Mouse (Mus musculus): ENCODE data around the gene Hist3h2a. TPM values are rescaled to one million over a fixed set of nuclear protein-coding genes. Genes with fewer than 3 reads are reported as not detected.

Hist3h2a gene
- total RNA-seq, 2 experiments from 2014 or later: 10.5 to 11.3 TPM

DNA sequence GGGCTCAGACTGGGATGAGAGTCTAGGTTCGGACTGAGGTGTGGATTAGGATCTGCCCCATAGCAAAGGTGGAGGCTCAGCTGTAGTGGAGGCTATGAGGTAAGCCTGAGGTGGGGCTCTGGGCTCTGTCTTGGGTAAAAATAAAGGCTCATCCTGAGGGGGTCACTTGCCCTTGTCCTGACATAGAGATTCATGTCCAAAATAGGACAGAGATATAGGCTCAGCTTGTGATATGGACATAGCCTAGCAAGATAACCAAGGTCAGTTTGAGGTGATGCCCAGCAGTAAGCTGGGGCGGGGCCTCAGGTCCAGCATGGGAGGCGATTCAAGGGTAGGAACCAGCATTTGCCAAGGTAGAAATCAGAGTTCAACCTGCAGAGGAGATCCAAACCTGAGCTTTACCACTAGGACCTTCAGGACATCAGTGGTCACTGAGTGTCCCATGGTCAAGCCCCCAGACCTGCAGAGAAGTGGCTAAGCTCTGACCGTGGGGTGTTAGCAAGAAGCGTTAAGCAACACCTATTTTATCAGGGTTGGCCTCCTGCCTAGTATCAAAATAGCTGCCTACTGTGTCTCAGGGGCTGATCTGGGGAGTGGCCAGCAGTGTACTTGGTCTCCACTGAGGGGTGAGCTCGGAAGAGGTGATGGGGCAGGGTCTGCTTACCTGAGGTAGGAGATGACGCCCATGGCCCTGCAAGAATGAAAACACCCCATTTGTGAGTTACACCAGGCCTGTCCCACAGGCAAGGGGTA, 48.0 kb downstream of the Hist3h2a start:
- Histone ChIP-seq H3K27ac (no peak overlapping the region), H3K4me3 (no peak overlapping the region)
- intact Hi-C loops (cut with DNase I): no loop called here
- TF ChIP-seq CTCF (IDR thresholded peaks at IDR 0.05): no peak
- no peak for DNase-seq

Small RNAs within 50 kb of the gene (microRNA-seq; reads per million reads assigned to microRNA genes)
- not detected for gene Gm44313

Other genes with a start within 250 kb of the Hist3h2a start
- gene Olfr318, start 230.7 kb upstream of the Hist3h2a start, total RNA-seq (2021): not detected
- not detected for gene Olfr317, start 215.5 kb upstream of the Hist3h2a start, total RNA-seq (2021)
- not detected for gene Olfr316, start 202.0 kb upstream of the Hist3h2a start, total RNA-seq (2021)
- not detected for gene Olfr315, start 181.5 kb upstream of the Hist3h2a start, total RNA-seq (2021)
- not detected for gene Olfr314, start 171.7 kb upstream of the Hist3h2a start, total RNA-seq (2021)
- gene Fam183b, start 152.7 kb upstream of the Hist3h2a start, total RNA-seq (2021): not detected
- not detected for gene Olfr313, start 139.7 kb upstream of the Hist3h2a start, total RNA-seq (2021)
- not detected for gene Olfr312, start 125.4 kb upstream of the Hist3h2a start, total RNA-seq (2021)
- not detected for gene Olfr311, start 115.4 kb upstream of the Hist3h2a start, total RNA-seq (2021)
- gene Gm12258, start 107.5 kb upstream of the Hist3h2a start, total RNA-seq (2021): 1 to 10 TPM in 1 of 2 experiments, under 1 TPM in 1; 0.89 to 1.1 TPM
- 1 to 10 TPM in 1 of 2 experiments, under 1 TPM in 1; 0.69 to 1.3 TPM for gene 2810021J22Rik, start 87.5 kb upstream of the Hist3h2a start, total RNA-seq (2021)
- 1 to 10 TPM; 3.1 to 3.3 TPM for gene Zfp39, start 50.5 kb upstream of the Hist3h2a start, total RNA-seq (2021)
- gene Btnl10, start 36.8 kb upstream of the Hist3h2a start, total RNA-seq (2021): not detected
- gene Rnf187, start 15.8 kb upstream of the Hist3h2a start, total RNA-seq (2021): 100 to 1,000 TPM in 1 of 2 experiments, 10 to 100 TPM in 1; 95.2 to 101 TPM
- gene Hist3h2ba, start 5.8 kb upstream of the Hist3h2a start, total RNA-seq (2021): not detected
- gene Trim17, start within 50 bp of the Hist3h2a start, total RNA-seq (2021): under 1 TPM; 0.08 to 0.33 TPM
- gene Trim11, start 23.4 kb downstream of the Hist3h2a start, total RNA-seq (2021): 1 to 10 TPM; 7.2 to 7.9 TPM
- gene Obscn, start 181.7 kb downstream of the Hist3h2a start, total RNA-seq (2021): 1,000 to 10,000 TPM; 1,792 to 1,942 TPM
- gene Iba57, start 209.1 kb downstream of the Hist3h2a start, total RNA-seq (2021): 1 to 10 TPM; 6.7 to 9.3 TPM
- under 1 TPM; 0.10 to 0.20 TPM for gene Gjc2, start 228.5 kb downstream of the Hist3h2a start, total RNA-seq (2021)
- 10 to 100 TPM; 25.4 to 28.7 TPM for gene Guk1, start 237.5 kb downstream of the Hist3h2a start, total RNA-seq (2021)
- gene Mrpl55, start 247.8 kb downstream of the Hist3h2a start, total RNA-seq (2021): 10 to 100 TPM; 49.7 to 71.0 TPM

Measured in gastrocnemius, adult 2 months (tissue).